Mouse (Mus musculus): ENCODE data around the gene Ppfibp1.

DNA sequence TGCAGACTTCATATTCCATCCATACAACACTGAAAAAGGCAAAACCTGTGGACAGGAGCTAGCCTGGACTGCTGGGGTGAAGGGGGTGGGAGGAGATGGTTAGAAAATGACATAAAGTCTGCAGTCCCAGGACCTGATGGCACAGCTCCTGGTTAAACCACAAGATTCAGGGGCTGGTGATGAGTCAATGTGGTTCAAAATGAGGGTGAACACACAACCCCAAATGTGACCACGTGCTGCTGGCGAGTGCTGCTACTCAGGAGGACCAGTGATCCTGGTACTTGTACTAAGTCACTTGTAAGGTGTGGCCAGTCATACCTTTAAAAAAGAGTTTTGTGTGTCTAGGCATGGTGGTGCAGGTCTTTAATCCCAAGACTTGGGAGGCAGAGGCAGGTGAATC, 25.1 kb upstream of the Ppfibp1 start:
- no peak for TF ChIP-seq CTCF (IDR thresholded peaks at IDR 0.05; ENCODE audit: low read depth, low read length)
- no peak for TF ChIP-seq POLR2AphosphoS5 (IDR thresholded peaks at IDR 0.05; ENCODE audit: insufficient replicate concordance, low read depth, low read length)

Measured in G1E (cell line).